ENCODE assay signal across 8 mouse cellular contexts in the genomic region with DNA sequence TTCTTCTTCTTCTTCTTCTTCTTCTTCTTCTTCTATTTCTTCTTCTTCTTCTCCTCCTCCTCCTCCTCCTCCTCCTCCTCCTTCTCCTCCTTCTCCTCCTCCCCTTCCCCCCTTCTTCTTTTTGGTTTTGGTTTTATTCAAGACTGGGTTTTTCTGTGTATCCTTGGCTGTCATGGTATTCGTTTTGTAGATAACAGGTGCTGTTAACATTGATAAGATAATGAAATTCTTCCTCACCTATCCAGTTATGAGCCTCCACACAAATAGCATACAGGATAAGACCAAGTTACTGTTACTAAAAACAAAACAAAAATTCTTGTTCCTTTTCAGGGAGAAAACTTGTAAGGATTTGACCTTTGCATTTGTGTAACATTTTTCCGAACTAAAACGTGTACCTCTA. TPM values are rescaled to one million over a fixed set of nuclear protein-coding genes. Genes with fewer than 3 reads are reported as not detected.
DNase-seq lines count a peak whose midpoint lies in the region; ATAC-seq and TF ChIP-seq lines count a peak whose summit lies in the region.

No protein-coding gene starts in this region.

- intact Hi-C loops in heart, postnatal 14 days (cut with DNase I), result loop anchor here (5.0 kb wide), 1 partner anchor 152 kb away; the partner anchor contains the start of gene Fbxo33
- intact Hi-C loops in gastrocnemius, postnatal 14 days (cut with DNase I; ENCODE audit: low total_unique reads), result loop anchor here (10.0 kb wide), 1 partner anchor 69 kb away; no protein-coding TSS in a partner anchor

- H3K27ac ChIP-seq in heart, embryonic 14.5 days (replicated peaks in 1 of 2; ENCODE audit: control insufficient read depth in 1 of 2, insufficient read depth in 1 of 2, low read depth in 2 of 2, low read length in 2 of 2), result peak overlapping the region; percentile 88 to 98; a peak in 3 of 4 replicates
- H3K27ac ChIP-seq in bone marrow macrophage, adult 2 months (ENCODE audit: insufficient read depth, low read depth, low read length), result peak overlapping the region; percentile 87
- peak overlapping the region; percentile 96 for H3K27ac ChIP-seq in hindbrain, embryonic 15.5 days (replicated peaks)
- peak overlapping the region; percentile 92 for H3K27ac ChIP-seq in midbrain, embryonic 14.5 days (replicated peaks; ENCODE audit: low read depth, low read length)

- peak overlapping the region; percentile 71; the same call in 1 of the 2 replicates for H3K9ac ChIP-seq in heart, embryonic 14.5 days (ENCODE audit: low read length)
- H3K9ac ChIP-seq in hindbrain, embryonic 15.5 days, result peak overlapping the region; percentile 59; the same call in 1 of the 2 replicates
- no peak overlapping the region; the same call in 1 of the 2 replicates for H3K9ac ChIP-seq in midbrain, embryonic 14.5 days (replicated peaks; ENCODE audit: low read length)

- H3K4me2 ChIP-seq in heart, embryonic 14.5 days (ENCODE audit: low read length), result peak overlapping the region; percentile 69
- H3K4me2 ChIP-seq in hindbrain, embryonic 15.5 days, result peak overlapping the region; percentile 75
- H3K4me2 ChIP-seq in midbrain, embryonic 14.5 days (ENCODE audit: low read length), result peak overlapping the region; percentile 62

- WGBS in heart, embryonic 14.5 days, result 43% methylated on average over 3 of the region's 3 CpGs
- WGBS in hindbrain, embryonic 15.5 days, result 81% methylated on average over 3 of the region's 3 CpGs
- WGBS in midbrain, embryonic 14.5 days, result 80% methylated on average over 3 of the region's 3 CpGs

- peak overlapping the region in 1 of 2 experiments; percentile 100; a peak in 2 of 4 replicates for H3K4me3 ChIP-seq in heart, embryonic 14.5 days (ENCODE audit: control insufficient read depth in 1 of 2, insufficient read depth in 1 of 2, low read depth in 1 of 2, low read length in 2 of 2)
- peak overlapping the region; percentile 81 for H3K4me3 ChIP-seq in bone marrow macrophage, adult 2 months (ENCODE audit: insufficient read depth, low read length)
- peak overlapping the region; percentile 95 for H3K4me3 ChIP-seq in hindbrain, embryonic 15.5 days
- peak overlapping the region; percentile 89; the same call in 1 of the 2 replicates for H3K4me3 ChIP-seq in midbrain, embryonic 14.5 days (replicated peaks; ENCODE audit: low read depth, low read length)

- peaks cover 30% of the 10 kb centered on the region for H3K36me3 ChIP-seq in heart, embryonic 14.5 days (ENCODE audit: control insufficient read depth, insufficient read depth, low read length)
- H3K36me3 ChIP-seq in hindbrain, embryonic 15.5 days, result peaks cover 23% of the 10 kb centered on the region
- peaks cover 27% of the 10 kb centered on the region for H3K36me3 ChIP-seq in midbrain, embryonic 14.5 days (ENCODE audit: control insufficient read depth, insufficient read depth, low read length)

- DNase-seq in heart, postnatal 14 days, result no peak
- DNase-seq in midbrain, embryonic 14.5 days, result no peak
- DNase-seq in T-cell, adult 2 months (ENCODE audit: low spot score), result no peak
- no peak for DNase-seq in retina, embryonic 14.5 days (ENCODE audit: low spot score)
- no peak for DNase-seq in gastrocnemius, postnatal 14 days

- H3K9me3 ChIP-seq in heart, embryonic 14.5 days (ENCODE audit: control insufficient read depth, low read length), result no peaks in the 10 kb centered on the region
- H3K9me3 ChIP-seq in hindbrain, embryonic 15.5 days, result no peaks in the 10 kb centered on the region
- no peaks in the 10 kb centered on the region for H3K9me3 ChIP-seq in midbrain, embryonic 14.5 days (ENCODE audit: control insufficient read depth, low read length)

- ATAC-seq in heart, embryonic 14.5 days (ENCODE audit: insufficient number of reproducible peaks, insufficient read depth, low FRiP score, low read depth), result no peak
- no peak for ATAC-seq in hindbrain, embryonic 15.5 days (ENCODE audit: low FRiP score, low read depth)
- ATAC-seq in midbrain, embryonic 14.5 days (ENCODE audit: low FRiP score, low TSS enrichment), result no peak

- TF ChIP-seq POLR2A in bone marrow macrophage, adult 2 months (IDR thresholded peaks at IDR 0.05; ENCODE audit: borderline replicate concordance, low read depth, low read length), result no peak

- TF ChIP-seq CTCF in bone marrow macrophage, adult 2 months (IDR thresholded peaks at IDR 0.05; ENCODE audit: low read depth, low read length), result no peak

- peaks cover 0 to 8% of the 10 kb centered on the region in 2 experiments; a peak in 2 of 4 replicates for H3K4me1 ChIP-seq in heart, embryonic 14.5 days (ENCODE audit: control insufficient read depth in 2 of 2, insufficient read depth in 2 of 2, low read length in 2 of 2)
- H3K4me1 ChIP-seq in bone marrow macrophage, adult 2 months (ENCODE audit: control insufficient read depth, insufficient read depth, low read length), result peaks cover 2% of the 10 kb centered on the region; the same call in 1 of the 2 replicates
- peaks cover 15% of the 10 kb centered on the region for H3K4me1 ChIP-seq in hindbrain, embryonic 15.5 days (replicated peaks)
- peaks cover 4% of the 10 kb centered on the region for H3K4me1 ChIP-seq in midbrain, embryonic 14.5 days (ENCODE audit: control insufficient read depth, insufficient read depth, low read length)

- no peaks in the 10 kb centered on the region for H3K27me3 ChIP-seq in heart, embryonic 14.5 days (ENCODE audit: control insufficient read depth, insufficient read depth, low read length)
- H3K27me3 ChIP-seq in hindbrain, embryonic 15.5 days, result no peaks in the 10 kb centered on the region
- H3K27me3 ChIP-seq in midbrain, embryonic 14.5 days (ENCODE audit: control insufficient read depth, insufficient read depth, low read length), result no peaks in the 10 kb centered on the region

RNA-seq across cellular contexts. Expression of gene Pnn, which starts 0.9 kb away (rescaled TPM):
- 43.9 and 57.7 TPM in 2 replicates for polyA plus RNA-seq in heart, embryonic 14.5 days (2014; fragmentation: Nextera tagmentation; extraction: Ambion mirVana)
- 10 to 100 TPM; 25.9 to 26.5 TPM for total RNA-seq in heart, postnatal 14 days (2021)
- polyA plus RNA-seq in bone marrow macrophage, adult 2 months (2012; ENCODE audit: insufficient read depth, insufficient read length, missing spikeins), result 81.7 and 114 TPM in 2 replicates
- polyA plus RNA-seq in hindbrain, embryonic 15.5 days (2015; fragmentation: Nextera tagmentation; extraction: Ambion mirVana), result 77.8 and 96.2 TPM in 2 replicates
- 66.9 and 77.6 TPM in 2 replicates for polyA plus RNA-seq in midbrain, embryonic 14.5 days (2014; fragmentation: Nextera tagmentation; extraction: Ambion mirVana)
- total RNA-seq in gastrocnemius, postnatal 14 days (2021), result 10 to 100 TPM; 14.9 to 18.2 TPM

RNA-seq across cellular contexts. Expression of gene Trappc6b, which starts 4.5 kb away (rescaled TPM):
- polyA plus RNA-seq in heart, embryonic 14.5 days (2014; fragmentation: Nextera tagmentation; extraction: Ambion mirVana), result 62.3 and 69.3 TPM in 2 replicates
- total RNA-seq in heart, postnatal 14 days (2021), result 10 to 100 TPM; 46.7 to 50.0 TPM
- 88.0 and 90.6 TPM in 2 replicates for polyA plus RNA-seq in bone marrow macrophage, adult 2 months (2012; ENCODE audit: insufficient read depth, insufficient read length, missing spikeins)
- 153 TPM in 2 replicates for polyA plus RNA-seq in hindbrain, embryonic 15.5 days (2015; fragmentation: Nextera tagmentation; extraction: Ambion mirVana)
- polyA plus RNA-seq in midbrain, embryonic 14.5 days (2014; fragmentation: Nextera tagmentation; extraction: Ambion mirVana), result 114 and 139 TPM in 2 replicates
- total RNA-seq in gastrocnemius, postnatal 14 days (2021), result 10 to 100 TPM; 29.9 to 33.7 TPM

RNA-seq across cellular contexts. Expression of gene Mia2, which starts 29.8 kb away (rescaled TPM):
- 33.2 and 40.0 TPM in 2 replicates for polyA plus RNA-seq in heart, embryonic 14.5 days (2014; fragmentation: Nextera tagmentation; extraction: Ambion mirVana)
- total RNA-seq in heart, postnatal 14 days (2021), result 10 to 100 TPM; 79.4 to 90.4 TPM
- polyA plus RNA-seq in bone marrow macrophage, adult 2 months (2012; ENCODE audit: insufficient read depth, insufficient read length, missing spikeins), result 154 and 168 TPM in 2 replicates
- 30.4 and 36.5 TPM in 2 replicates for polyA plus RNA-seq in hindbrain, embryonic 15.5 days (2015; fragmentation: Nextera tagmentation; extraction: Ambion mirVana)
- 27.9 and 37.5 TPM in 2 replicates for polyA plus RNA-seq in midbrain, embryonic 14.5 days (2014; fragmentation: Nextera tagmentation; extraction: Ambion mirVana)
- 10 to 100 TPM; 62.5 to 69.8 TPM for total RNA-seq in gastrocnemius, postnatal 14 days (2021)

RNA-seq across cellular contexts. Expression of gene Gemin2, which starts 52.6 kb away (rescaled TPM):
- 18.2 and 19.8 TPM in 2 replicates for polyA plus RNA-seq in heart, embryonic 14.5 days (2014; fragmentation: Nextera tagmentation; extraction: Ambion mirVana)
- total RNA-seq in heart, postnatal 14 days (2021), result 1 to 10 TPM; 5.5 to 5.9 TPM
- polyA plus RNA-seq in bone marrow macrophage, adult 2 months (2012; ENCODE audit: insufficient read depth, insufficient read length, missing spikeins), result 6.3 and 6.9 TPM in 2 replicates
- 15.0 and 15.7 TPM in 2 replicates for polyA plus RNA-seq in hindbrain, embryonic 15.5 days (2015; fragmentation: Nextera tagmentation; extraction: Ambion mirVana)
- polyA plus RNA-seq in midbrain, embryonic 14.5 days (2014; fragmentation: Nextera tagmentation; extraction: Ambion mirVana), result 11.8 and 12.7 TPM in 2 replicates
- total RNA-seq in gastrocnemius, postnatal 14 days (2021), result 1 to 10 TPM; 4.6 to 5.1 TPM

RNA-seq across cellular contexts. Expression of gene Sec23a, which starts 54.0 kb away (rescaled TPM):
- polyA plus RNA-seq in heart, embryonic 14.5 days (2014; fragmentation: Nextera tagmentation; extraction: Ambion mirVana), result 76.9 and 82.8 TPM in 2 replicates
- 10 to 100 TPM; 38.3 to 40.9 TPM for total RNA-seq in heart, postnatal 14 days (2021)
- 13.0 and 15.5 TPM in 2 replicates for polyA plus RNA-seq in bone marrow macrophage, adult 2 months (2012; ENCODE audit: insufficient read depth, insufficient read length, missing spikeins)
- 96.7 and 101 TPM in 2 replicates for polyA plus RNA-seq in hindbrain, embryonic 15.5 days (2015; fragmentation: Nextera tagmentation; extraction: Ambion mirVana)
- polyA plus RNA-seq in midbrain, embryonic 14.5 days (2014; fragmentation: Nextera tagmentation; extraction: Ambion mirVana), result 102 and 133 TPM in 2 replicates
- total RNA-seq in gastrocnemius, postnatal 14 days (2021), result 10 to 100 TPM; 42.9 to 43.4 TPM
